In the genomic region with DNA sequence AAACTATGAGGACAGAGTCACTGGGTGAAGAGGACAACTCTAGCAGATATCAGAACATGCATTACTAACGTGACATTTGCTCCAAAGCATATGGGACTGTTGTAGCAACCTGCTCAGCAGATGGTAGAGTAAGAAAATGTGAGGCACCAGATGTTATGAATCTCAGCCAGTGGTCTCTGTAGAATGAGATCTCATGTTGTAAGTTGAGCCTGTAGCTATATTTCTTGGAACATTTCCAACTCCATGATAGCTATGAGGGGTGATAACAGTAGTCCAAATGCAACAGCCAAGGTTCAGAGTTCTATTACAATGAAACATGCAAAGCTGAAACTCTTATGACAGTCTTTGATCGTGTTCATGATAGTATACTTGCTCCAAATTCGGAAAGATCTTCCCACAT, we compare ENCODE assay signal across 28 mouse cellular contexts. TPM values are rescaled to one million over a fixed set of nuclear protein-coding genes. Genes with fewer than 3 reads are reported as not detected.
A peak's percentile ranks its signal among the peaks of the same experiment; 100 is the strongest.
DNase-seq lines count a peak whose midpoint lies in the region; ATAC-seq and TF ChIP-seq lines count a peak whose summit lies in the region.
"Had no signal": no experiment of that assay in that cellular context is flagged by ENCODE, and none has a peak within 500 bp of the region (broad histone marks: within the 10 kb centered on the region; RNA-seq: fewer than 3 reads in every experiment).

No protein-coding gene starts in this region.

- H3K9ac ChIP-seq in hindbrain, postnatal 0 days (replicated peaks; ENCODE audit: low read length) = no peak overlapping the region
- no peak overlapping the region for H3K9ac ChIP-seq in hindbrain, embryonic 11.5 days (ENCODE audit: low read depth, low read length)
- H3K9ac ChIP-seq in lung, embryonic 16.5 days (ENCODE audit: low read length) = no peak overlapping the region
- H3K9ac ChIP-seq: embryonic facial prominence, embryonic 15.5 days; heart, embryonic 13.5 days; liver, postnatal 0 days; neural tube, embryonic 13.5 days had no signal

- ATAC-seq in hindbrain, postnatal 0 days = no peak
- ATAC-seq in hindbrain, embryonic 11.5 days (ENCODE audit: low FRiP score) = no peak
- ATAC-seq in lung, embryonic 16.5 days (ENCODE audit: low read depth) = peak; percentile 67
- ATAC-seq in megakaryocyte progenitor cell, adult 5-6 weeks (replicated peaks; ENCODE audit: poor library complexity) = 0 out of 2 replicates have a peak, but pooled peaks have one; percentile 4
- ATAC-seq: inflammation-experienced regulatory T-cells, adult 6 months; liver, postnatal 0 days had no signal

- TF ChIP-seq POLR2A in brain, embryonic 14.5 days (IDR thresholded peaks at IDR 0.05; ENCODE audit: borderline replicate concordance, extremely low read depth, insufficient read depth, insufficient read length, poor library complexity, severe bottlenecking) = no peak

- no peaks in the 10 kb centered on the region for H3K4me1 ChIP-seq in hindbrain, postnatal 0 days (ENCODE audit: insufficient read depth, low read length)
- no peaks in the 10 kb centered on the region for H3K4me1 ChIP-seq in hindbrain, embryonic 11.5 days (replicated peaks; ENCODE audit: control insufficient read depth, insufficient read depth, low read length)
- no peaks in the 10 kb centered on the region for H3K4me1 ChIP-seq in lung, embryonic 16.5 days (replicated peaks; ENCODE audit: control insufficient read depth, insufficient read depth, low read length)
- H3K4me1 ChIP-seq: embryonic facial prominence, embryonic 15.5 days had no signal

- peak; percentile 8 for DNase-seq in hindbrain, postnatal 0 days (ENCODE audit: low spot score)
- no peak for DNase-seq in hindbrain, embryonic 11.5 days (ENCODE audit: low spot score)
- DNase-seq in lung, postnatal 14 days = no peak
- DNase-seq in brain, embryonic 14.5 days (ENCODE audit: low read depth) = peak; percentile 65
- DNase-seq in frontal cortex, postnatal 10 days (ENCODE audit: low spot score in 2 of 2) = no peak
- DNase-seq: adrenal gland, adult 2 months; cerebellum, adult 9-10 months; gastrocnemius, postnatal 10 days; heart, adult 18-20 months; heart, postnatal 36 days; liver, postnatal 0 days; right cerebral cortex, postnatal 14 days; spleen, adult 18-20 months; thymus, postnatal 25 days had no signal

- no peaks in the 10 kb centered on the region for H3K27me3 ChIP-seq in hindbrain, postnatal 0 days (ENCODE audit: insufficient read depth, low read length)
- no peaks in the 10 kb centered on the region for H3K27me3 ChIP-seq in hindbrain, embryonic 11.5 days (ENCODE audit: control insufficient read depth, insufficient read depth, low read length)
- no peaks in the 10 kb centered on the region for H3K27me3 ChIP-seq in lung, embryonic 16.5 days (ENCODE audit: control insufficient read depth, insufficient read depth, low read depth, low read length)
- H3K27me3 ChIP-seq: embryonic facial prominence, embryonic 15.5 days; heart, embryonic 13.5 days; megakaryocyte, embryonic 14.5 days; neural tube, embryonic 13.5 days had no signal

- no peak for TF ChIP-seq CTCF in hindbrain, postnatal 0 days (IDR thresholded peaks at IDR 0.05; ENCODE audit: low read depth)
- no peak for TF ChIP-seq CTCF in brain, embryonic 14.5 days (IDR thresholded peaks at IDR 0.05; ENCODE audit: borderline replicate concordance, extremely low read depth, insufficient read depth, insufficient read length)

- H3K4me3 ChIP-seq in hindbrain, postnatal 0 days (ENCODE audit: low read length) = no peak overlapping the region
- no peak overlapping the region for H3K4me3 ChIP-seq in hindbrain, embryonic 11.5 days (ENCODE audit: low read depth, low read length)
- H3K4me3 ChIP-seq in lung, embryonic 16.5 days (ENCODE audit: low read length) = no peak overlapping the region
- H3K4me3 ChIP-seq: embryonic facial prominence, embryonic 15.5 days; heart, embryonic 13.5 days; megakaryocyte, embryonic 14.5 days; neural tube, embryonic 13.5 days had no signal

- no peak overlapping the region for H3K4me2 ChIP-seq in hindbrain, postnatal 0 days (ENCODE audit: low read depth, low read length)
- H3K4me2 ChIP-seq in hindbrain, embryonic 11.5 days (replicated peaks; ENCODE audit: low read depth, low read length) = no peak overlapping the region
- no peak overlapping the region for H3K4me2 ChIP-seq in lung, embryonic 16.5 days (ENCODE audit: low read depth, low read length)
- H3K4me2 ChIP-seq: embryonic facial prominence, embryonic 15.5 days; heart, embryonic 13.5 days; neural tube, embryonic 13.5 days had no signal

- H3K27ac ChIP-seq in hindbrain, postnatal 0 days = no peak overlapping the region
- no peak overlapping the region for H3K27ac ChIP-seq in hindbrain, embryonic 11.5 days (ENCODE audit: low read depth, low read length)
- H3K27ac ChIP-seq in lung, embryonic 16.5 days (ENCODE audit: low read length) = no peak overlapping the region
- H3K27ac ChIP-seq: embryonic facial prominence, embryonic 15.5 days; heart, embryonic 13.5 days; neural tube, embryonic 13.5 days had no signal

- 74% methylated on average over 3 of the region's 3 CpGs for WGBS in hindbrain, postnatal 0 days
- 92% methylated on average over 3 of the region's 3 CpGs for WGBS in hindbrain, embryonic 11.5 days
- WGBS in lung, embryonic 16.5 days = 41% methylated on average over 3 of the region's 3 CpGs

- H3K9me3 ChIP-seq in hindbrain, postnatal 0 days (ENCODE audit: low read length) = no peaks in the 10 kb centered on the region
- no peaks in the 10 kb centered on the region for H3K9me3 ChIP-seq in hindbrain, embryonic 11.5 days (ENCODE audit: control insufficient read depth, low read length)
- H3K9me3 ChIP-seq in lung, embryonic 16.5 days (ENCODE audit: control insufficient read depth, low read length) = no peaks in the 10 kb centered on the region
- H3K9me3 ChIP-seq: embryonic facial prominence, embryonic 15.5 days; heart, embryonic 13.5 days; megakaryocyte, embryonic 14.5 days; neural tube, embryonic 13.5 days had no signal

- H3K36me3 ChIP-seq in hindbrain, postnatal 0 days (ENCODE audit: insufficient read depth, low read length) = peaks cover 5% of the 10 kb centered on the region; the same call in 1 of the 2 replicates
- no peaks in the 10 kb centered on the region for H3K36me3 ChIP-seq in hindbrain, embryonic 11.5 days (ENCODE audit: control insufficient read depth, insufficient read depth, low read length)
- 0 out of 2 replicates have a peak, but pooled peaks cover 2% of the 10 kb centered on the region for H3K36me3 ChIP-seq in lung, embryonic 16.5 days (ENCODE audit: control insufficient read depth, insufficient read depth, low read length)
- H3K36me3 ChIP-seq: embryonic facial prominence, embryonic 15.5 days had no signal

RNA-seq across cellular contexts. Expression of a gene that starts 28.6 kb away (rescaled TPM):
- total RNA-seq in hindbrain, postnatal 0 days (2014; rRNA removed) = 42.4 and 61.0 TPM in 2 replicates
- polyA plus RNA-seq in hindbrain, postnatal 0 days (2015; fragmentation: Nextera tagmentation; extraction: Ambion mirVana) = 11.9 TPM in 2 replicates
- polyA plus RNA-seq in hindbrain, embryonic 11.5 days (2014; fragmentation: Nextera tagmentation; extraction: Ambion mirVana) = 18.0 and 30.0 TPM in 2 replicates
- polyA plus RNA-seq in lung, embryonic 16.5 days (2015; fragmentation: Nextera tagmentation; extraction: Ambion mirVana) = 5.2 and 5.3 TPM in 2 replicates
- 10.3 and 16.6 TPM in 2 replicates for polyA plus RNA-seq in brain, embryonic 14.5 days (2012; rRNA removed)
- 2.6 and 3.1 TPM in 2 replicates for total RNA-seq in megakaryocyte progenitor cell, adult 5-6 weeks (2015)
- total RNA-seq in megakaryocyte progenitor cell, adult 5-6 weeks (2017) = 2.3 and 4.3 TPM in 2 replicates

RNA-seq across cellular contexts. Expression of a gene that starts 57.1 kb away (rescaled TPM):
- not detected in 2 replicates for total RNA-seq in hindbrain, postnatal 0 days (2014; rRNA removed)
- polyA plus RNA-seq in hindbrain, postnatal 0 days (2015; fragmentation: Nextera tagmentation; extraction: Ambion mirVana) = not detected in 2 replicates
- not detected in 2 replicates for polyA plus RNA-seq in hindbrain, embryonic 11.5 days (2014; fragmentation: Nextera tagmentation; extraction: Ambion mirVana)
- not detected in 2 replicates for polyA plus RNA-seq in lung, embryonic 16.5 days (2015; fragmentation: Nextera tagmentation; extraction: Ambion mirVana)
- not detected in 2 replicates for polyA plus RNA-seq in brain, embryonic 14.5 days (2012; rRNA removed)
- not detected in 2 replicates for total RNA-seq in megakaryocyte progenitor cell, adult 5-6 weeks (2015)
- total RNA-seq in megakaryocyte progenitor cell, adult 5-6 weeks (2017) = not detected in 2 replicates
- total RNA-seq: adrenal gland, adult 2 months; gastrocnemius, postnatal 10 days; heart, adult 18-20 months; heart, postnatal 36 days; layer of hippocampus, postnatal 25 days; left cerebral cortex, postnatal 25 days; liver, adult 2 months had no signal
- polyA plus RNA-seq: adrenal gland, adult 2 months; cortical plate, adult 2 months; embryonic facial prominence, embryonic 15.5 days; frontal cortex, adult 2 months; heart, embryonic 13.5 days; inflammation-experienced regulatory T-cells, adult 6 months; kidney, embryonic 14.5 days; large intestine, adult 2 months; liver, adult 2 months; liver, postnatal 0 days; neural tube, embryonic 13.5 days had no signal

Comparison
In these comparisons a context has a peak if more than half of its experiments do, and no peak if none do; other contexts are left out.
1. DNase-seq: peak in hindbrain, postnatal 0 days (single experiment) and brain, embryonic 14.5 days (single experiment); none in hindbrain, embryonic 11.5 days (single experiment), lung, postnatal 14 days (single experiment) and frontal cortex, postnatal 10 days (0 of 2).
2. ATAC-seq: peak in lung, embryonic 16.5 days (single experiment) and megakaryocyte progenitor cell, adult 5-6 weeks (single experiment); none in hindbrain, postnatal 0 days (single experiment) and hindbrain, embryonic 11.5 days (single experiment).